Mouse (Mus musculus) ES-E14 (cell line): ENCODE data around the gene Srp14.

Experiments
- HCFC1 ChIP-seq: IDR thresholded peaks from 2 replicates; pipeline ENCODE4 v1.6.1; 2012; ENCODE audit warnings: low read length, inconsistent platforms, borderline replicate concordance; ENCODE audit not compliant: insufficient read depth
- ZNF384 ChIP-seq: IDR thresholded peaks from 2 replicates; pipeline ENCODE4 v1.6.1; 2012; ENCODE audit warnings: low read depth, low read length, inconsistent platforms

DNA sequence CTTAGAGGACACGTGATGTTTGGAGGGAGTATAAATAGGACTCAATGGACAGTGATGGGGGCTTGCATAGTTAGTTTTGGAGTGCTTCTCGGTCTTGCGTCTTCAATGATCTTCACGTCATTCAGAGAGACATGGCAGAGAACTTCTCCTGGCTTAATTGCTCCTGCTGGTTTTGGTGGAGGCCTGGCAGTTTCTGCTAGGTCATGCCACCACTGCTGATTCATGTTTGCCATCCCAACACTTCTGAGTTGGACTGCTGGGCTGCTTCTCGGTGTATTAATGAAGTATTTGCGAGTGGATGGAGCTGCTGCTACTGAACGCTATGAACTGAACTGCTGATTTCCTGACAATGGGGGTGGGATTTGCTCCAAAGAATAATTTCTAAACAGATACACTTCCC is 1.4 kb upstream of the Srp14 start:
- no peak for TF ChIP-seq HCFC1
- TF ChIP-seq ZNF384, result no peak
